Comparison of ENCODE assay signal across 8 mouse cellular contexts in genomic region chr16:35540333-35541116, GRCm38 (mm10). TPM values are rescaled to one million over a fixed set of nuclear protein-coding genes. Genes with fewer than 3 reads are reported as not detected.
DNase-seq lines count a peak whose midpoint lies in the region; ATAC-seq and TF ChIP-seq lines count a peak whose summit lies in the region.

No protein-coding gene starts in this region.

- peaks cover 9% of the 10 kb centered on the region for H3K27me3 ChIP-seq in heart, adult 2 months (ENCODE audit: control insufficient read depth, insufficient read depth, low read length)
- H3K27me3 ChIP-seq in kidney, adult 2 months (replicated peaks; ENCODE audit: control insufficient read depth, insufficient read depth, low read length), result no peaks in the 10 kb centered on the region; the same call in 1 of the 2 replicates
- H3K27me3 ChIP-seq in limb, embryonic 13.5 days, result peaks cover 79% of the 10 kb centered on the region
- peaks cover 12% of the 10 kb centered on the region for H3K27me3 ChIP-seq in midbrain, postnatal 0 days (ENCODE audit: insufficient read depth, low read length)

- no peaks in the 10 kb centered on the region for H3K79me2 ChIP-seq in heart, adult 2 months (replicated peaks; ENCODE audit: control insufficient read depth, insufficient read depth, low read length)

- peak overlapping the region; percentile 97 for H3K4me2 ChIP-seq in limb, embryonic 13.5 days (replicated peaks)
- peak overlapping the region; percentile 99 for H3K4me2 ChIP-seq in midbrain, postnatal 0 days (ENCODE audit: low read depth, low read length, poor library complexity, severe bottlenecking)

- peak; percentile 45 for ATAC-seq in limb, embryonic 13.5 days (ENCODE audit: low FRiP score, low read depth)
- ATAC-seq in midbrain, postnatal 0 days (ENCODE audit: low FRiP score), result peak; percentile 52

- H3K36me3 ChIP-seq in heart, adult 2 months (ENCODE audit: control insufficient read depth, insufficient read depth, low read length), result no peaks in the 10 kb centered on the region
- no peaks in the 10 kb centered on the region for H3K36me3 ChIP-seq in kidney, adult 2 months (ENCODE audit: control insufficient read depth, insufficient read depth, low read length)
- no peaks in the 10 kb centered on the region for H3K36me3 ChIP-seq in limb, embryonic 13.5 days
- H3K36me3 ChIP-seq in midbrain, postnatal 0 days (ENCODE audit: insufficient read depth, low read length), result no peaks in the 10 kb centered on the region

- intact Hi-C loops in heart, adult 2 months (cut with DNase I), result loop anchor here (1.0 to 10.0 kb wide), 4 partner anchors 88 to 274 kb away; no protein-coding TSS in a partner anchor

- H3K4me3 ChIP-seq in heart, adult 2 months, result peak overlapping the region; percentile 51
- peak overlapping the region; percentile 38; the same call in 1 of the 2 replicates for H3K4me3 ChIP-seq in kidney, adult 2 months (ENCODE audit: insufficient read depth, low read depth, low read length)
- H3K4me3 ChIP-seq in limb, embryonic 13.5 days, result peak overlapping the region; percentile 64
- peak overlapping the region; percentile 69 for H3K4me3 ChIP-seq in midbrain, postnatal 0 days (ENCODE audit: low read depth, low read length)

- H3K9me3 ChIP-seq in limb, embryonic 13.5 days, result no peaks in the 10 kb centered on the region
- H3K9me3 ChIP-seq in midbrain, postnatal 0 days (ENCODE audit: low read length), result no peaks in the 10 kb centered on the region

- no peak for TF ChIP-seq POLR2A in heart, adult 2 months (IDR thresholded peaks at IDR 0.05; ENCODE audit: insufficient read depth, low read depth, low read length)
- TF ChIP-seq POLR2A in kidney, adult 2 months (IDR thresholded peaks at IDR 0.05; ENCODE audit: low read depth, low read length), result no peak

- no peak overlapping the region for H3K9ac ChIP-seq in heart, adult 2 months (ENCODE audit: low read depth, low read length)
- H3K9ac ChIP-seq in limb, embryonic 13.5 days, result peak overlapping the region; percentile 74
- H3K9ac ChIP-seq in midbrain, postnatal 0 days (replicated peaks; ENCODE audit: low read length, poor library complexity, severe bottlenecking), result peak overlapping the region; percentile 63; the same call in 1 of the 2 replicates

- DNase-seq in adrenal gland, adult 2 months, result peak; percentile 34
- no peak for DNase-seq in adrenal gland, adult 18-20 months (ENCODE audit: low spot score in 2 of 2)
- peak; percentile 29 to 56 for DNase-seq in cerebellum, postnatal 36 days
- peak in 1 of 2 experiments; percentile 30 for DNase-seq in heart, adult 2 months
- DNase-seq in kidney, adult 2 months, result peak; percentile 68
- DNase-seq in midbrain, postnatal 0 days (ENCODE audit: low spot score), result peak; percentile 89
- DNase-seq in thymus, postnatal 10 days (ENCODE audit: low spot score in 2 of 2), result no peak

- peak; percentile 78 for TF ChIP-seq CTCF in heart, adult 2 months (IDR thresholded peaks at IDR 0.05)
- TF ChIP-seq CTCF in kidney, adult 2 months (conservative IDR thresholded peaks at IDR 0.05; ENCODE audit: insufficient read depth, insufficient read length, low read depth, low read length), result peak; percentile 58
- TF ChIP-seq CTCF in midbrain, postnatal 0 days (IDR thresholded peaks at IDR 0.05), result peak; percentile 88

- H3K4me1 ChIP-seq in heart, adult 2 months (ENCODE audit: control insufficient read depth, insufficient read depth, low read length), result peaks cover 4% of the 10 kb centered on the region
- 0 out of 2 replicates have a peak, but pooled peaks cover 2% of the 10 kb centered on the region for H3K4me1 ChIP-seq in kidney, adult 2 months (ENCODE audit: control insufficient read depth, insufficient read depth, low read length)
- H3K4me1 ChIP-seq in limb, embryonic 13.5 days, result peaks cover 21% of the 10 kb centered on the region
- H3K4me1 ChIP-seq in midbrain, postnatal 0 days (ENCODE audit: insufficient read depth, low read length), result no peaks in the 10 kb centered on the region

- TF ChIP-seq EP300 in heart, adult 2 months (IDR thresholded peaks at IDR 0.05; ENCODE audit: insufficient read depth, low read depth, low read length), result no peak

- WGBS in heart, adult 2 months, result 2% methylated on average over 23 of the region's 23 CpGs
- under 1% methylated on average over 23 of the region's 23 CpGs for WGBS in kidney, adult 2 months
- WGBS in limb, embryonic 13.5 days, result under 1% methylated on average over 23 of the region's 23 CpGs
- WGBS in midbrain, postnatal 0 days, result under 1% methylated on average over 21 of the region's 23 CpGs

- H3K27ac ChIP-seq in heart, adult 2 months, result no peak overlapping the region
- H3K27ac ChIP-seq in kidney, adult 2 months (ENCODE audit: insufficient read depth, low read depth, low read length), result no peak overlapping the region
- H3K27ac ChIP-seq in limb, embryonic 13.5 days, result no peak overlapping the region
- no peak overlapping the region for H3K27ac ChIP-seq in midbrain, postnatal 0 days (ENCODE audit: low read depth, low read length)

RNA-seq across cellular contexts. Expression of gene Sema5b, which starts 0.4 kb away (rescaled TPM):
- total RNA-seq in adrenal gland, adult 2 months (2021), result 1 to 10 TPM; 1.5 to 8.3 TPM
- polyA plus RNA-seq in adrenal gland, adult 2 months (2012; rRNA removed), result 48.9 and 89.9 TPM in 2 replicates
- 1 to 10 TPM in 1 of 2 experiments, under 1 TPM in 1; 0.43 to 9.0 TPM for total RNA-seq in adrenal gland, adult 18-20 months (2021)
- total RNA-seq in heart, adult 2 months (2021), result 1 to 10 TPM; 1.8 to 3.0 TPM
- polyA plus RNA-seq in heart, adult 2 months (2012; rRNA removed), result 0.23 and 1.5 TPM in 2 replicates
- 1.4 and 1.9 TPM in 2 replicates for polyA plus RNA-seq in kidney, adult 2 months (2012; rRNA removed)
- 6.4 and 6.8 TPM in 2 replicates for polyA plus RNA-seq in limb, embryonic 13.5 days (2015; fragmentation: Nextera tagmentation; extraction: Ambion mirVana)
- 30.9 and 46.5 TPM in 2 replicates for total RNA-seq in midbrain, postnatal 0 days (2014; rRNA removed)
- polyA plus RNA-seq in midbrain, postnatal 0 days (2015; fragmentation: Nextera tagmentation; extraction: Ambion mirVana), result 9.5 and 11.4 TPM in 2 replicates

RNA-seq across cellular contexts. Expression of gene Pdia5, which starts 49.9 kb away (rescaled TPM):
- 10 to 100 TPM; 15.6 to 20.8 TPM for total RNA-seq in adrenal gland, adult 2 months (2021)
- 4.3 and 5.1 TPM in 2 replicates for polyA plus RNA-seq in adrenal gland, adult 2 months (2012; rRNA removed)
- 10 to 100 TPM; 14.7 to 16.5 TPM for total RNA-seq in adrenal gland, adult 18-20 months (2021)
- total RNA-seq in heart, adult 2 months (2021), result 1 to 10 TPM; 4.1 to 5.0 TPM
- 4.4 and 4.8 TPM in 2 replicates for polyA plus RNA-seq in heart, adult 2 months (2012; rRNA removed)
- 15.4 and 15.6 TPM in 2 replicates for polyA plus RNA-seq in kidney, adult 2 months (2012; rRNA removed)
- 40.7 and 42.6 TPM in 2 replicates for polyA plus RNA-seq in limb, embryonic 13.5 days (2015; fragmentation: Nextera tagmentation; extraction: Ambion mirVana)
- 2.6 and 4.3 TPM in 2 replicates for total RNA-seq in midbrain, postnatal 0 days (2014; rRNA removed)
- 7.7 and 8.0 TPM in 2 replicates for polyA plus RNA-seq in midbrain, postnatal 0 days (2015; fragmentation: Nextera tagmentation; extraction: Ambion mirVana)

Comparison
In these comparisons a context has a peak if more than half of its experiments do, and no peak if none do; other contexts are left out.
1. DNase-seq: peak in adrenal gland, adult 2 months (single experiment), cerebellum, postnatal 36 days (2 of 2), kidney, adult 2 months (single experiment) and midbrain, postnatal 0 days (single experiment); none in adrenal gland, adult 18-20 months (0 of 2) and thymus, postnatal 10 days (0 of 2).
2. Peak in every context shown above with its lines, with median percentiles within 50 percentile points of each other: H3K4me3 ChIP-seq and CTCF ChIP-seq.